Mouse (Mus musculus): ENCODE data around the gene Hlx.

Hlx gene

GRCm38 (mm10) chr1:184732556-184733049, at the start of gene Hlx:
Gene Hlx, minus strand, starts transcription at chr1:184732619.
- in situ Hi-C loops (cut with MboI), result loop anchor here (10.0 to 25.0 kb wide), 2 partner anchors 288 to 470 kb away; no protein-coding TSS in a partner anchor

DNA sequence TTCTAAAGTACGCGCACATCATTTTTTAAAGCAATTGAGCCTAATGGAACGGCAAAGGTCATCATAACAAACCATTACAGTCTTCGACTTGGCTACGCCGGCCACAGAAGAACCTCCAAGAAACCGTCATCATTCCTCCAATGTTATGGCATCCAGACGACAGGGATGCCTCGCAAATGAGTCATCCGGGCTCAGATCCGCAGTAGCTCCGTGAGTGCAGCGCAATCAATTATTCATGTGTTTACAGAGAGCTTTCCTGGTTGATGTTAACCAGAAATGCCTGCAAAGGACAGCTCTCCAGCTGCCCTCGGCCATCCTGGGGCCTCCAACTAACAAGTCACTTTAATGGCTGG, 49.7 kb upstream of the Hlx start:
- in situ Hi-C loops (cut with MboI), result no loop called here

- in situ Hi-C loops (cut with MboI), result no loop called here
Observed at GRCm38 (mm10) chr1:184781286-184782160, 49.1 kb upstream of the Hlx start.

DNA sequence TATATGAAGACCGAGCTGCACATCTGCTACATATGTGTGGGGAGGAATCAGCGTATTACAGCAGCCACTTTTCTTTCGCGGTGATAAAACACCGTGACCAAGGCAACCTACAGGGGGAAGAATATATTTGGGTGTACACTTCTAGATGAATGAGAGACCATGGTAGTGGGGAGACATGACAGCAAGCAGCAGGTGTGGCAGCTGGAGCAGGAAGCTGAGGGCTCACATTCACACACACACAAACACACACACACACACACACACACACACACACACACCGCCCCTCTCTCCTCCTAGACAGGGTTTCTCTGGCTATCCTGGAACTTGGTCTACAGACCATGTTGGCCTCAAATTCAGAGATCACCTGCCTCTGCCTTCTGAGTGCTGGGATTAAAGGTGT, 45.7 kb upstream of the Hlx start:
- in situ Hi-C loops (cut with MboI), result no loop called here

GRCm38 (mm10) chr1:184777061-184777795, 44.8 kb upstream of the Hlx start:
- in situ Hi-C loops (cut with MboI), result no loop called here

DNA sequence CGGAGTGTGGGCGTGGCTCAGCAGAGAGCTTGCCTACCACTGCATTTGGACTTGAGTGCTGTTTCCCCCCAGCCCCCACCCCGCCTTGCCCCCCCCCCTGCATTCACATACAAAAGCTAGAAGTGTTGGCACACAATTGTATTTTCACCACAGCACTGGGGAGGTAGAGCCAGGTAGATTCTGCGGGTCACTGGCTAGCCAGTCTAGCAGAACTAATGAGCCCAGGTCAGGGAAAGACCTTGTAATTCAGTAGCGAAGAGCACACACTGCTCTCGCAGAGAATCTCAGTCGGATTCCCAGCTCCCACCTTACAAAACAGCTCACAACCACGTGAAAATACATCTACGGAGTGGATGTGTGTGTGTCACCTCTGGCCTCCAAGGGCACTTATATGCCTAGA, 42.9 kb upstream of the Hlx start:
- in situ Hi-C loops (cut with MboI), result no loop called here

GRCm38 (mm10) chr1:184771891-184772249, 39.5 kb upstream of the Hlx start:
- in situ Hi-C loops (cut with MboI), result no loop called here

GRCm38 (mm10) chr1:184771202-184771890, 38.9 kb upstream of the Hlx start:
- in situ Hi-C loops (cut with MboI), result no loop called here

DNA sequence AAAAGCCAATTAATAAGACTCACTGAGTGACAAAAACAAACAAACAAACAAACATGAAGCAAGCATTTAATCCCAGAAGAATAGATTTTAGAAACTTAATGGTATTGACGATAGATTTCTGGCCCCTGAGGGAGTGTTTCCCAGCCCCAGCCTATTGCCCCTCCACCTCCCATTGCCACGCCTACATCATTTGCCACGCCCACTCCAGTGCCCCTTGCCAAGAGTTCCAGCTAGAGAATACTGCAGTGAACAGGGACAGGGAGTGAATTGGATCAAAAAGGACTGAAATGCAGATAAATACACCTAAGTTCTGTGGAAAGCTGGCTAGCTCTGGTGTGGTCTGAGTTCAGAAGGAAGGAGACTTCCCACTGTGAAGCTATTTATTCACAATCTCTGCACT, 31.4 kb upstream of the Hlx start:
- in situ Hi-C loops (cut with MboI), result no loop called here

DNA sequence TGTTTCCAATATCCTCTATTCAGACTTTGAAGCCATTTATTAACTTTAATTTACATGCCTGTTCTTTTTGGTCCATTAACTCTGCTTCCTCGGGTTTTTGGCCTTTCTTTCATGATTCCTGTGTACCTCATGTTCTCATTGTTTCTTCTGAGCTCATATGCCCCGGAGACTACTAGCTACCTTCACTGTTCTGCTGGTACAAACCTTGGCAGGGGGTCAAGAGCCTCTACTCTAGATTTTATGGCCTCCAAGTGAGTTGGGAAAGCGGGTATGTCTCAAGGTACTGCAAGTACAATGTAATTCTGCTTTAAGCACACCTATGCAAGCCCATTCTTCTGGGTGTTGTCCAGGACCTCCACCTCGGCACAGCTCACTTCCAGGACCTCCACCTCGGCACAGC, 30.5 kb upstream of the Hlx start:
- in situ Hi-C loops (cut with MboI), result no loop called here

DNA sequence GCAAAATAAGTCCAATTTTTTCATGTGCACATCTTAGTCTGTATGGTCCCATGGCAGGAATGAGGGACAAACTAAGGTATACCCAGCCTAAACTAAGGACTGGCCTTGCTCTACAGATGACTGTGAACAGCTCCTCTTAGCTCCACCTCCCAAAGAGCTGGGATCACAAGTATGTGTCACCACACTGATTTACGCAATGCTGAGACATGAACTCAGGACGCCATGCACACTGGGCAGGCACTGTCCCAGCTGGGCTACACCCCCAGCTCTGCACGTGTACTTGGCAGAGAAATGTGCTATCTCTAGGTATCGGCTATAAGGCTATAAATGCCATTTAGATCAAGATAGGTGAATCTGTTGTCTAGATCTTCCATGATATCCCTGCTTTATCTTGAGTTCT, 29.6 kb upstream of the Hlx start:
- in situ Hi-C loops (cut with MboI), result no loop called here

GRCm38 (mm10) chr1:184752671-184753070, 20.3 kb upstream of the Hlx start:
- in situ Hi-C loops (cut with MboI), result no loop called here

DNA sequence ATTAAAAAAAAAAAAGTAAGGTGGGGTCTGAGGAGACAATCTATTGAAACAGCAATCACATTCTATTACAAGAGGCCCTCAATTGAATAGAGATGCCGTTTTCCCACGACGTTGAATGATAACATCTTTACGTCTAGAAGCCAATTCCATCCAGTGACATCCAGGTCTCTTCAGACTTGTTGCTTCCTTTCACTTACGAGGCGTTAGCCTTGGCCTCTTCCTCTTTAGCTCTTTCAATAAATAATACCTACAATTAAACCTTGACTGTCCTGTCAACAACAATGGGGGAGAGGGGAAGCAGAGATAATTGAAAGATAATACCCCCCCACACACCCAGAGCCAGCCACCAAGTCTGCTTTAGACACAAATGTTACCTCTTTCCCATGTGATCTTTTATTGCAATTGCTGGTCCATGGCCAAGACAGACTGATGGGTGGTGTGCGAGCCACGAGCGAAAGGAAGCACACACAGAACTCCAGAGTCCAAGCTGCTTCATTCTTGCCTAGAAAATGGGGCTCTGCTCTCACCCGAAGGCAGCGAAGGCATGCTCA, 17.8 kb upstream of the Hlx start:
- in situ Hi-C loops (cut with MboI), result no loop called here

DNA sequence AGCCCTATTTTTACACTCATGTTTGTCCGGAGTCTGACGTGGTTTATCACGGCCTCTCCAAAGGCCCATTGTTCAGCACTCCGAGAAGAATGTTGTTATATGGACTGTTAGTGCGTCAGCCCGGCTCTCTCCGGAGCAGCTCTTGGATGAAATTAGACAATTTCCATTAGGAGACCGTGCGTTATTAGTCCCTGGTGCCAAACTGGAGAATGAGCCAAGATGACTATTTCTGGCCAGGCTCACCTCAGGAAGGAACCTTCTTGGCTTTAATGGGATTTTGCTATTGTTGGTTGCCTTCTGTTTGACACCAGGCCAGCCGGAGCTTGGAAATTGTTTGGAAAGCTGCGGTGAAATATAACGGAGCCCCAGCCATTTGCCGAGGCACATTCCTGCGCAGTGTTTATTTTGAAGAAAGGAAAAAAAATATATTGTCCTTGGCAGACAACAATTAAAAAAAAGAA, 16.3 kb upstream of the Hlx start:
- in situ Hi-C loops (cut with MboI), result loop anchor here (25.0 kb wide), 1 partner anchor 486 kb away; no protein-coding TSS in a partner anchor

GRCm38 (mm10) chr1:184737876-184738479, 5.6 kb upstream of the Hlx start:
- in situ Hi-C loops (cut with MboI), result loop anchor here (10.0 to 25.0 kb wide), 2 partner anchors 293 to 476 kb away; no protein-coding TSS in a partner anchor

GRCm38 (mm10) chr1:184737228-184737627, 4.8 kb upstream of the Hlx start:
- in situ Hi-C loops (cut with MboI), result loop anchor here (10.0 to 25.0 kb wide), 2 partner anchors 292 to 475 kb away; no protein-coding TSS in a partner anchor

- in situ Hi-C loops (cut with MboI), result loop anchor here (10.0 to 25.0 kb wide), 2 partner anchors 291 to 474 kb away; no protein-coding TSS in a partner anchor
Observed at GRCm38 (mm10) chr1:184736260-184736659, 3.8 kb upstream of the Hlx start.

DNA sequence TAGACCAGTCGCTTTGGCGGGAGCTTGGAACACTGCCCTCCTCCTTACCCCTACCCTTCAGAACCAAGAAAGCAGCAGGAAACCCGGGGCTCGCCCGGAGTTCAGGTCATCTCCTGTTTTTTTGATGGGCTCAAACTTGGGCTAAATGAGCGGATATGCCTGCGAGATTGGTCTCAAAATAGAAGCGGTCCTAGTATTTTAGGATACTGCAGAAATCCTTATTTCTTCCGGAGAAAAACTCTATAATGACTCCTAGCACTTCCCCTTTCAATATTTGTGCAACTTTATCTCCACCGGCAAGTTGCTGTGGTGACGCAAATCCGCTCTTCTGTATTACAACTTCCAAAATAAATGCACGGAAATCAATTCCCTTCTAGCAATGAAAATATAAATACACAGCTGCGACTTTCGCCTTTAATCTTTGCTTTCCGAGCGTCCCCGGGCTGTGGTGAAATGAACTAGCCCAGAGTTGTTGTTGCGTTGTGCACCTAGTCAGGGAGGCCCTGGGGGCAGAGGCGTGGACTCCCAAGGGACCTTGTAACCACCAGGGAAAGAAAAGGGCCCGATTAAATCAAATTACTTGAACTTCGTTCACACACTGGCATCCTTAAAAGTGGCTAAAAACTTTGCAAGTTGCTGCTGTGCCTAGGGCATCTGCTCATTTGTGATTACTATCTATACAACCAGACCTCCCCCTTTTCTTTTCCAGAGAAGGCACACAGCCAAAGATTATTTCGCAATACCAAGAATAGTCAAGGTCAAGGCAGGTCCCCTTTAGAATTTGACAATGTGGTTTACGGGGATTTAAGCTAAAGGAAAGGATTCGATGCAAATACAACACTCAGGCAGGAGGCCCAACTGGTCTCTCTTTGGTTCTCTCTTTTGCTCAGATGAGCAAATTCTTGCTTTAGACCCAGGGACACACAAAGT, 2.8 kb upstream of the Hlx start:
- in situ Hi-C loops (cut with MboI), result loop anchor here (10.0 to 25.0 kb wide), 2 partner anchors 290 to 473 kb away; no protein-coding TSS in a partner anchor

- in situ Hi-C loops (cut with MboI), result loop anchor here (10.0 to 25.0 kb wide), 2 partner anchors 289 to 472 kb away; no protein-coding TSS in a partner anchor
Observed at GRCm38 (mm10) chr1:184734067-184734830, 1.8 kb upstream of the Hlx start.
